Mouse (Mus musculus) liver, embryonic 13.5 days (tissue): ENCODE measurements around the gene Fam118b. TPM values are rescaled to one million over a fixed set of nuclear protein-coding genes. Genes with fewer than 3 reads are reported as not detected.

Experiments used
- ATAC-seq: fragments of 200-750 bp; cut with Nextera tagmentation; 2 replicates; pipeline ENCODE4 v1.8.0; 2017; ENCODE audit warnings: low read depth, mild to moderate bottlenecking, moderate number of reproducible peaks, moderate library complexity
- DNase-seq: peaks from one replicate; pipeline ENCODE4 v3.0.0; 2022
- H3K27ac ChIP-seq: fragments of 300-500 bp; sonication (generic); 2 replicates; pipeline ENCODE4 v1.5.1; 2015; ENCODE audit warnings: moderate library complexity, mild to moderate bottlenecking, inconsistent platforms
- H3K27me3 ChIP-seq: fragments of 300-500 bp; sonication (generic); 2 replicates; pipeline ENCODE4 v1.6.1; 2015; ENCODE audit warnings: mild to moderate bottlenecking, inconsistent platforms
- H3K36me3 ChIP-seq: fragments of 300-500 bp; sonication (generic); 2 replicates; pipeline ENCODE4 v1.6.1; 2015; ENCODE audit warnings: mild to moderate bottlenecking, inconsistent platforms
- H3K4me1 ChIP-seq: fragments of 300-500 bp; sonication (generic); replicated peaks from 2 replicates; pipeline ENCODE4 v1.6.1; 2015; ENCODE audit warnings: inconsistent platforms
- H3K4me2 ChIP-seq: fragments of 300-500 bp; sonication (generic); 2 replicates; pipeline ENCODE4 v1.6.1; 2015; ENCODE audit warnings: inconsistent platforms, mild to moderate bottlenecking, moderate library complexity
- H3K4me3 ChIP-seq: fragments of 300-500 bp; sonication (generic); replicated peaks from 2 replicates; pipeline ENCODE4 v1.5.1; 2015; ENCODE audit warnings: mild to moderate bottlenecking, inconsistent platforms
- H3K9ac ChIP-seq: fragments of 300-500 bp; sonication (generic); 2 replicates; pipeline ENCODE4 v1.6.1; 2015; ENCODE audit warnings: mild to moderate bottlenecking, inconsistent platforms
- H3K9me3 ChIP-seq: fragments of 300-500 bp; sonication (generic); replicated peaks from 2 replicates; pipeline ENCODE4 v1.6.1; 2016; ENCODE audit warnings: inconsistent platforms
- WGBS: fragments of 180-500 bp; shearing (Covaris S2); methylation state at CpG from one replicate; pipeline ENCODE4 v1.1.7; 2015; ENCODE audit not compliant: insufficient replicate concordance; 5-methylcytosine and 5-hydroxymethylcytosine counted together
- polyA plus RNA-seq: library from polyadenylated mRNA; unstranded; fragments of >200 nt; fragmentation: Nextera tagmentation; extraction: Ambion mirVana; gene quantifications from 2 replicates; pipeline ENCODE4 v1.2.1, GENCODE M21; 2015

Gene Fam118b
- polyA plus RNA-seq, 1 experiment from 2014 or later = 16.9 TPM

DNA sequence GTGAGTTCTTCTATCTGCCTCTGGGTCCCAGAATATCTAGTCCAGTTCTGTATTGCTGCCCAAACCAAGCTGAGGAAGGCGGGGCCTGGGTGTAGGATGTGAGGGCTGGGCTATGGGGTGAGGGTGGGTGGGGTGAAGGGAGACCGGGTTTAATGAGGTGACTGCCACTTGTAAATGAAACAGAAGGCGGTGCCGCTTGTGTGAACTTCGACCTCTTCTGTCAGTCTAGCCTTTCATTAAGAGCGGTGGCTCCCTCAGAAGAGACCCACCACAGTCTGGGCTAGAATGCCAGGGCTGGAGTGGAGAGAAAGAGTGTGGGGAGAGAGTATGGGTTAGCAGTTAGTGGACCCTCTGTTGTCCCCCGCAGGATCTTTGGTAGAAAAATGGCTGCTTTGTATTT lies 22.4 kb upstream of the Fam118b start:
- WGBS = 42% methylated on average over 7 of the region's 7 CpGs
- no peak overlapping the region for H3K27ac ChIP-seq
- no peak overlapping the region for H3K4me3 ChIP-seq
- DNase-seq = no peak
- no peaks in the 10 kb centered on the region for H3K4me1 ChIP-seq
- no peak overlapping the region for H3K4me2 ChIP-seq
- no peaks in the 10 kb centered on the region for H3K36me3 ChIP-seq
- no peak overlapping the region for H3K9ac ChIP-seq
- no peaks in the 10 kb centered on the region for H3K9me3 ChIP-seq
- no peaks in the 10 kb centered on the region for H3K27me3 ChIP-seq
- ATAC-seq = no peak

DNA sequence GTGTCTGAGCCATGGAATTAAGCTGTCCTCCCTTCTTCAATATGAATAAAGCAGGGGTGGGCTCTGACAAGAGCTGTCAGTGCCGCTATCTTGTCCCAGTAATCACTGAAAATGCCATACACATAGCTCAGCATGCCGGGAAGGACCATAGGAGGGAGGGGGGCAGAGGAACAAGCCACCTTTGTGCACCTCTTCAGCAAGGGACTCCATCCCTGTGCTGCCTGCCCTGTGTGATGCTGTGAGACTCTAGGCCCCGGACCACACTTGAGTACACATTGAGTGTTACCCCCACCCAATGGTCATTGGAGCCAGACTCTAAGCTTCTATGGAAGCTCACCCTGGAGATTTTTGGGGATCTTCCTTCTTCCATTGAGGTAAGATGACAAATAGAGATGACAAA lies 18.7 kb upstream of the Fam118b start:
- WGBS = 77% methylated on average over 3 of the region's 3 CpGs
- H3K9me3 ChIP-seq = no peaks in the 10 kb centered on the region
- ATAC-seq = no peak
- no peak overlapping the region for H3K4me3 ChIP-seq
- no peaks in the 10 kb centered on the region for H3K36me3 ChIP-seq
- no peaks in the 10 kb centered on the region for H3K27me3 ChIP-seq
- no peaks in the 10 kb centered on the region for H3K4me1 ChIP-seq
- H3K9ac ChIP-seq = no peak overlapping the region
- DNase-seq = no peak
- no peak overlapping the region for H3K27ac ChIP-seq
- H3K4me2 ChIP-seq = no peak overlapping the region

DNA sequence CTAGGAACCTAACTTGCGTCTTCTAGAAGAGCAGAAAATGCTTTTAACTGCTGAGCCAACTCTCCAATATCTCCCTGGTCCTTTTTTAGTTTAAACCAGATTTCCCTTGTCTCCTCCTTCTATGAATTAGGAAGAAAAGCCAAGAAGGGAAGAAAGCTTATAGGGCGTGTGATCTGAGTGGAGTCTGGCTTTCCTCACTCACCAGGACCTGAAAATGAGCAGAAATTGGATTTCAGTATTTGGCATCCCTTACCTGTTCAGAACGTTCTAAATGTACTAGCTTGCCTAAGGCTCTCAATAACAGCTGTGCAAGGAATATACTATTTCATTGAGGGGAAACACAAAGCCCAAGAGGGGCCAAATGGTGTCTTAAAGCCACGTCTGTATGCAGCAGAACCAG lies 16.7 kb upstream of the Fam118b start:
- Histone ChIP-seq H3K27ac (no peak overlapping the region), H3K36me3 (no peaks in the 10 kb centered on the region), H3K4me1 (no peaks in the 10 kb centered on the region), H3K9ac (no peak overlapping the region), H3K4me3 (no peak overlapping the region), H3K9me3 (no peaks in the 10 kb centered on the region), H3K27me3 (no peaks in the 10 kb centered on the region), H3K4me2 (no peak overlapping the region)
- ATAC-seq (no peak), DNase-seq (no peak)
- 65% methylated on average over 4 of the region's 4 CpGs for WGBS

DNA sequence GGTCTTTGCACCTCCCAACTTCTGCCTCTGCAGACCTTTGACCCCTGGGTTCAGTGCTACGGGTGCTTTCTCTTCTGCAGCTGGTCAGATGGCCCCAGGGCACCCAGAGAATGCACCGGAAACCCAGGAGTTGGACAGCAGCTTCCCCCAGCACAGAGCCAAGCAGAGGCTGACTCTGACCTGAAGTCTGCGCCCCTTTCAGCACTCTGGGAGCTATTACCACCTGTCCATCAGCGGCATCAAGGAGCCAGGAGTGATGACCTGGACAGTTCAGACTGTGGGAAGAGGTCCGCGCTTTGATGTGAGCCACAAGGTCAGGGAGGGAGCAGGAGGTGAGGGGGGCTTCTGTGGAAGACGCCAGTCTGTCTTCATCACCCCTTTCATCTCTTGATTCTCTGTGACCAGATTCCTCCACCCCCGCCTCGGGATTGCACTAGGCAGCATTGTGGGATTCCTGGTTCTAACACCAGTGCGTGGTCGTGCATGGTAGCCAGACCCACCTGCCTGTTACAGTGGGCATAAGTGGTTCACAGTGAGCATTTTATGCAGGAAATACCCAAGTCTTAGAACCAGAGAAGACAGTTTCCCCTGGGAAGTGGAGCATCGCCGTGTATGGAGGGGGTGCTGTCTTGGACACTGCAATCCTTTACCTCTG lies 15.9 kb upstream of the Fam118b start:
- no peak overlapping the region for H3K9ac ChIP-seq
- no peak overlapping the region for H3K27ac ChIP-seq
- DNase-seq (no peak), ATAC-seq (no peak)
- H3K4me3 ChIP-seq = no peak overlapping the region
- 77% methylated on average over 13 of the region's 13 CpGs for whole genome bisulfite sequencing
- H3K9me3 ChIP-seq = no peaks in the 10 kb centered on the region
- no peaks in the 10 kb centered on the region for H3K27me3 ChIP-seq
- H3K4me2 ChIP-seq = no peak overlapping the region
- H3K36me3 ChIP-seq = peaks cover 1% of the 10 kb centered on the region; the same call in 1 of the 2 replicates
- H3K4me1 ChIP-seq = no peaks in the 10 kb centered on the region

DNA sequence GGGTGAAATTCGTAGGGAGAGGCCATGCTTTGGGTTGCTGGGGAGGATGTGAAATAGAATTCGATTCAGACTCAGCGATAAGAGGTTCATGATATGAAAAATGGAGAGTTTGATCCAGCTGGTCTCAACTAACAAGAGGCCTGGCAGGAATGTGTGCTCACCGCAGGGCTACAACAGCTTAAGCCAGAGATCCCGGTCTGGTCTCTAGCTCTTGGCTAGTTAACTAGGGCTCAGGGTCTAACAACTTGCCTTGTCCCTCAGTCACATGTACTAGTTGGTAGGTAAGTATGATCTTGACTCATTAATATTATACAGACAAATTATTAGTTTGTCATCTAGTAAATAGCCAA lies 15.2 kb upstream of the Fam118b start:
- 63% methylated on average over 5 of the region's 5 CpGs for WGBS

DNA sequence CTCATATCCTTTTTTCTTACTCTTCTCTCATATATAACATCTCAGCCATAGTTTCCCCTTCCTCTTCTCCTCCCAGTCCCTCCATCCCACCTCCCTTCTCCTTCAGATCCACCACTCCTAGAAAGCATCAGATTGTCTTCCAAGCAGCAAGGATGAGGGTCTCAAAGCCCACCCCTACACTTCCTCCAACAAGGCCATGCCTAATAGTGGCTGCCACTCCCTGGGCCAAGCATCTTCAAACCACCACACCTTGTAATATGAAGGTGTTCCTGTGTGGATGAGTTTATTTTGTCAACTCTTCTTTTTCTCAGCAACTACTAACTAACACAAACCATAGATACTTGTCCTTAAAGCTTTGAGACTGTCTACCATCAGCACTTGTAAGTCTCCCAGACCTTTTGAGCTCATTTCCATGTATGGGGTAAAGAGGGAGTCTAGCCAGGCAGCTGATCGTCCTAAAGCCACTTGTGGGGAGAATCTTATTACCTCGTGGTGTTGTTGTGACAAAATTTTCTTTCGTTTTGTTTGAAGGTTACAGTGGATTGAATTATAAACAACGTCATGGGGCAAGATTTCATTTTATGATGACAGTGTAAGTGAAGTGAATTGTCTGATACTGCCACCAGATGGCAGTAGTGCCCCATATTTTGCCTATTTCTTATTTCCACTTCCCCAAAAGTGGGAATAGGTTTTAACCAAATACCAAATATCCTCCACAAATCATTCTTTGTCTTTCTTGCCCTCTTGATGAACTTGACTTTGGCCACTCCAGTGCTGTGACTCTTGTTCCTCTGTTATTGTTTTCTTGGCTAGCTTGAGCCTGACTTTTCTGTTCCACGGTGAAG lies 14.6 kb upstream of the Fam118b start:
- Histone ChIP-seq H3K27ac (no peak overlapping the region), H3K4me1 (no peaks in the 10 kb centered on the region), H3K9ac (no peak overlapping the region), H3K9me3 (no peaks in the 10 kb centered on the region), H3K36me3 (peaks cover 10% of the 10 kb centered on the region), H3K4me3 (no peak overlapping the region), H3K4me2 (no peak overlapping the region), H3K27me3 (no peaks in the 10 kb centered on the region)
- 23% methylated on average over 5 of the region's 5 CpGs for WGBS
- no peak for ATAC-seq
- DNase-seq = no peak

More for the DNA sequence above, 15.2 kb upstream of the Fam118b start:
- ATAC-seq = no peak
- H3K9ac ChIP-seq = no peak overlapping the region
- H3K27ac ChIP-seq = no peak overlapping the region
- H3K4me1 ChIP-seq = no peaks in the 10 kb centered on the region
- no peak for DNase-seq
- no peak overlapping the region for H3K4me3 ChIP-seq
- no peaks in the 10 kb centered on the region for H3K27me3 ChIP-seq
- H3K4me2 ChIP-seq = no peak overlapping the region
- peaks cover 5% of the 10 kb centered on the region for H3K36me3 ChIP-seq
- H3K9me3 ChIP-seq = no peaks in the 10 kb centered on the region

DNA sequence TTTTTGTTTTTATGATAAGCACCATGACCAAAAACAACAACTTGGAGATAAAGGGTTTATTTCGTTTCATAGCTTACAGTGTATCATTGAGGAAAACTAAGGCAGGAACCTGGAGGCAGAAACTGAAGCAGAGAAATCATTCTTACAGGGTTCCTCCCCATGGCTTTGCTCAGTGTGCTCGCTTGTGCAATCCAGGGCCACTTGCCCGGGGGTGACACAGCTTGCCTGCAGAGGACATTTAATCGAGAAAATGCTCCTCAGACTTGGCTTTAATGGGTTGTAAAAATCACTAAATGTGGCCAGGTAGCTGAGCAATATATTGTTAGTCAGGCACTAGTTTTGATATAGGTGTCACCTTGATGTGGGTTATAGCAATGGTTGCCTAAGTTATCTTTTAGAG lies 10.8 kb upstream of the Fam118b start:
- no peak overlapping the region for H3K4me2 ChIP-seq
- H3K4me3 ChIP-seq = no peak overlapping the region
- no peak overlapping the region for H3K9ac ChIP-seq
- H3K4me1 ChIP-seq = no peaks in the 10 kb centered on the region
- H3K36me3 ChIP-seq = peaks cover 43% of the 10 kb centered on the region
- no peak for DNase-seq
- ATAC-seq = no peak
- H3K27me3 ChIP-seq = no peaks in the 10 kb centered on the region
- H3K27ac ChIP-seq = no peak overlapping the region
- 73% methylated on average over 4 of the region's 4 CpGs for WGBS
- no peaks in the 10 kb centered on the region for H3K9me3 ChIP-seq

DNA sequence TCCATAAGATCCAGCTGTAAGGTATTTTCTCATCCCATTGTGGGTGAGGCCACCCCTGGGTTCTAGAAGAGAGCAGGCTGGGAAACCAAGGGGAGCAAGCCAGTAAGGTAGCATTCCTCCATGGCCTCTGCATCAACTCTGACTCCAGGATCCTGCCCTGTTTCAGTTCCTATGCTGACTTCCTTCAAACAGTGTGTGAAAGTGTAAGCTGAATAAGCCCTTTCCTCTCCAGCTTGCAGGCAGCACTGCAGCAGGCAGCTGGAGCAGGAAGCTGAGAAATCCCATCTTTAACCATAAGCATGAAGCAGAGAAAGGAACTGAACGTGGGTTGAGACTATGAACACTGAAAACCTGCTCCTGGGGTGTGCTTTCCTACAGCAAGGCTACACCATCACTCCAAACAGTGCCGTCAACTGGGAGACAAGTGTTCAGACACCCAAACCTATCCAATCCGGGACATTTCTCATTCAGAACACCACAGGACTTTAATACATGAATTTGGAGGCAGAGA lies 10.3 kb upstream of the Fam118b start:
- no peak for DNase-seq
- H3K27me3 ChIP-seq = no peaks in the 10 kb centered on the region
- no peak for ATAC-seq
- H3K4me2 ChIP-seq = no peak overlapping the region
- H3K4me1 ChIP-seq = no peaks in the 10 kb centered on the region
- H3K36me3 ChIP-seq = peaks cover 48% of the 10 kb centered on the region
- no peak overlapping the region for H3K27ac ChIP-seq
- no peak overlapping the region for H3K9ac ChIP-seq
- WGBS = 67% methylated on average over 3 of the region's 3 CpGs
- H3K4me3 ChIP-seq = no peak overlapping the region
- no peaks in the 10 kb centered on the region for H3K9me3 ChIP-seq

DNA sequence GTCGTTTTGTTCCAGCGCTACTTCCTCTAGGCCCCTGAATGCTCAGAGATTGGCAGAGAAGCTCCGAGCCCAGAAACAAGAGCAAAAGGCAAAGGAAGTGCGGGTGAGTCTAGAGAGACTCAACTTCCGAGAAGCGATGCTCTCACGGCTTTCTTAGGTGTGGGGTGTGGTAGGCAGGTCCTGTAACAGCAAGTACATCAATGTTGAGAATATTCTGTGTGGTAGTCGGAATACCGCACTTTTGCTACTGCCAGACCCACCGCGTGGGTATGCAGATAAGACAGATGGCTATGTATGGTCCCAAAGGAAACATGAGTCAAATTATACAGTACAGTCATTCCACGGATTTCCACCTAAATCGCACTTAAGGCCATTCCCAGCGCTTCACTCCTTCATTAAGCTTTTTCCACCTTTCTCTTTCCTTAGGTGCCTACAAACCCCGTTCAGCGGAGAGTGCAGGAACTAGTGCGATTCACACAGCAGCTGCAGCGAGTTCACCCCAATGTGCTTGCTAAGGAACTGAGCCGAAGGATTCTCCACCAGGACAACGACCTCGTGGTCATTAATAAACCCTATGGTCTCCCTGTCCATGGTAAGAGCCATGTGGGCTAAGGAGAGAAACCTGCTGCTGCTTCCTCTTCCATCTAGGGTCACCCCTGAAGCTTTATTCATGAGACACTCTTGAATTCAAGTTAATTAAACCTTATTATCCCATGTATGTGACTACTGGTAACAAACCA lies 541 bp upstream of the Fam118b start:
- Histone ChIP-seq H3K36me3 (peaks cover 27% of the 10 kb centered on the region), H3K4me2 (peak overlapping the region; percentile 73), H3K9ac (peak overlapping the region; percentile 76), H3K27ac (peak overlapping the region; percentile 58), H3K27me3 (no peaks in the 10 kb centered on the region), H3K9me3 (no peaks in the 10 kb centered on the region), H3K4me1 (peaks cover 70% of the 10 kb centered on the region), H3K4me3 (peak overlapping the region; percentile 76)
- ATAC-seq (peak; percentile 59), DNase-seq (no peak)
- WGBS = 1% methylated on average over 21 of the region's 21 CpGs

DNA sequence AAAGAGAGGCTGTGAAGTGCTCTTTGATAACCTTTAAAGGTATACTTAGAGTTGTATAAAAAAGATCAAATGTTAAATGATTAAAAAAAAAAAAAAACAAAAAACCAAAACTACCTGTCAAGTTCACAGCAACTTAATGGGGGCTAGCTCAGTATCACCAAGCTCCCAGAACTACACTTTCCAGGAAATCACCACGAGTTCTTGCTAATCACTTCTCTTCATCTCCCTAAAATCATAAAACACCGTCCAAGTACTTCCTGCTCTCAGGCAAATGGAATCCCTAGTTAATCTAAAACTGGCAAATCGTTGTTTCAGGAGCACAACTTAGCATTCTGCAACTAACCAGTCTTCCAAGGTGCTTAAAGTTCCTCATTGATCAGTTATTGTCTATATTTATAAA lies 3.1 kb downstream of the Fam118b start:
- WGBS = 11% methylated on average over 3 of the region's 3 CpGs
- no peak for ATAC-seq
- H3K4me3 ChIP-seq = no peak overlapping the region
- H3K4me2 ChIP-seq = peak overlapping the region; percentile 11; the same call in 1 of the 2 replicates
- H3K27me3 ChIP-seq = no peaks in the 10 kb centered on the region
- no peak overlapping the region for H3K27ac ChIP-seq
- no peak for DNase-seq
- H3K4me1 ChIP-seq = peaks cover 68% of the 10 kb centered on the region
- no peaks in the 10 kb centered on the region for H3K36me3 ChIP-seq
- no peak overlapping the region for H3K9ac ChIP-seq
- H3K9me3 ChIP-seq = no peaks in the 10 kb centered on the region

DNA sequence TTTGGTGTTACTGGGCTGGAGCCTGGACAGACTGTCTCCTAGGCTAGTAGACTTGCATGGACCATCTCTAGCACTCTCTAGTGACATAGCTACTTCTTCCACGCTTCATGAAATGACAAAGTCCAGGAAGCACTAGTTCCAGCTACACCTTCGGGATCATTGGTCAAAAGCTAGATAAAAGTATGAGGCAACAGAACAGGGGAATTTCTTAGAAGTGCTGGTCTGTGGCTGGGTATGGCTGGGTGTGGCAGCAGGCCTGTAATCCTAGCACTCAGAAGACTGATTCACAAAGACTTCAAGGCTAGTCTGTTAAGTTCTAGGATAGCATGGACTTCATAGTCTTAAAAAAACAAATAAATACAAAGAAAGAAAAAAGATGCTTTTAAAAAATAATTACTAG lies 4.2 kb downstream of the Fam118b start:
- no peak for DNase-seq
- ATAC-seq = 0 out of 2 replicates have a peak, but pooled peaks have one; percentile 6
- Histone ChIP-seq H3K36me3 (no peaks in the 10 kb centered on the region), H3K9ac (no peak overlapping the region; the same call in 1 of the 2 replicates), H3K27ac (peak overlapping the region; percentile 50), H3K9me3 (no peaks in the 10 kb centered on the region), H3K4me1 (peaks cover 59% of the 10 kb centered on the region), H3K4me2 (peak overlapping the region; percentile 30), H3K27me3 (no peaks in the 10 kb centered on the region), H3K4me3 (no peak overlapping the region)
- WGBS = 17% methylated on average over 2 of the region's 2 CpGs
